Mouse (Mus musculus) myocyte (in vitro differentiated cells): ENCODE measurements at regions not wholly inside any gene's neighbourhood (a gene's known extent, or its start where the extent isn't known, plus 50 kb on each side); places are given as distances from the start of the nearest gene placed in this dataset.

ENCODE experiments used
- H3K27me3 ChIP-seq: one replicate; pipeline ENCODE4 v1.6.1; 2011; ENCODE audit not compliant: control insufficient read depth, insufficient read depth, insufficient read length
- H3K36me3 ChIP-seq: one replicate; pipeline ENCODE4 v1.6.1; 2011; ENCODE audit not compliant: control insufficient read depth, insufficient read depth
- H3K4me2 ChIP-seq: one replicate; pipeline ENCODE4 v1.6.1; 2011; ENCODE audit warnings: low read depth, control low read depth
- H3K4me3 ChIP-seq: one replicate; pipeline ENCODE4 v1.5.1; 2011; ENCODE audit warnings: mild to moderate bottlenecking, control low read depth, moderate library complexity
- H3K79me2 ChIP-seq: one replicate; pipeline ENCODE4 v1.6.1; 2011; ENCODE audit not compliant: control insufficient read depth, insufficient read depth
- H3ac ChIP-seq: one replicate; pipeline ENCODE4 v1.6.1; 2011; ENCODE audit not compliant: control insufficient read depth, insufficient read length
- CEBPB ChIP-seq: IDR thresholded peaks from 2 replicates; pipeline ENCODE4 v1.6.1; 2011; ENCODE audit warnings: mild to moderate bottlenecking, moderate library complexity; ENCODE audit not compliant: poor library complexity, insufficient read depth, severe bottlenecking
- E2F4 ChIP-seq: IDR thresholded peaks from one replicate; pipeline ENCODE4 v1.6.1; 2011; ENCODE audit warnings: mild to moderate bottlenecking, control low read depth, moderate library complexity; ENCODE audit not compliant: insufficient read depth
- MAX ChIP-seq: IDR thresholded peaks from one replicate; pipeline ENCODE4 v1.6.1; 2011; ENCODE audit warnings: low read depth, mild to moderate bottlenecking, control low read depth
- MYOD1 ChIP-seq, 3 experiments: IDR thresholded peaks; one replicate each; pipeline ENCODE4 v1.6.1; 2011; ENCODE audit warnings: control low read depth in 2 of 3, low read depth in 2 of 3, mild to moderate bottlenecking in 2 of 3, moderate library complexity in 1 of 3; ENCODE audit not compliant: insufficient read length in 2 of 3, control insufficient read depth in 1 of 3
- MYOG ChIP-seq, 3 experiments: IDR thresholded peaks; one replicate each; pipeline ENCODE4 v1.6.1; 2011; ENCODE audit warnings: control low read depth in 2 of 3, low read depth in 2 of 3, mild to moderate bottlenecking in 2 of 3; ENCODE audit not compliant: insufficient read length in 2 of 3, control insufficient read depth in 1 of 3, insufficient read depth in 1 of 3
- POLR2A ChIP-seq: IDR thresholded peaks from one replicate; pipeline ENCODE4 v1.6.1; 2011; ENCODE audit warnings: low read depth, mild to moderate bottlenecking, control low read depth, moderate library complexity; ENCODE audit not compliant: insufficient read length
- POLR2AphosphoS2 ChIP-seq: IDR thresholded peaks from one replicate; pipeline ENCODE4 v1.6.1; 2011; ENCODE audit warnings: low read depth, control low read depth; ENCODE audit not compliant: insufficient read length
- REST ChIP-seq: IDR thresholded peaks from one replicate; pipeline ENCODE4 v1.6.1; 2011; ENCODE audit warnings: mild to moderate bottlenecking, control low read depth, moderate library complexity; ENCODE audit not compliant: insufficient read depth, insufficient read length
- SRF ChIP-seq: IDR thresholded peaks from one replicate; pipeline ENCODE4 v1.6.1; 2011; ENCODE audit warnings: low read depth; ENCODE audit not compliant: control insufficient read depth, insufficient read length
- TCF12 ChIP-seq: IDR thresholded peaks from one replicate; pipeline ENCODE4 v1.6.1; 2011; ENCODE audit warnings: mild to moderate bottlenecking, control low read depth; ENCODE audit not compliant: poor library complexity, insufficient read depth, severe bottlenecking
- TCF3 ChIP-seq: IDR thresholded peaks from one replicate; pipeline ENCODE4 v1.6.1; 2011; ENCODE audit warnings: low read depth, control low read depth; ENCODE audit not compliant: insufficient read length
- USF1 ChIP-seq: IDR thresholded peaks from one replicate; pipeline ENCODE4 v1.6.1; 2011; ENCODE audit warnings: low read depth, mild to moderate bottlenecking, control low read depth, moderate library complexity

DNA sequence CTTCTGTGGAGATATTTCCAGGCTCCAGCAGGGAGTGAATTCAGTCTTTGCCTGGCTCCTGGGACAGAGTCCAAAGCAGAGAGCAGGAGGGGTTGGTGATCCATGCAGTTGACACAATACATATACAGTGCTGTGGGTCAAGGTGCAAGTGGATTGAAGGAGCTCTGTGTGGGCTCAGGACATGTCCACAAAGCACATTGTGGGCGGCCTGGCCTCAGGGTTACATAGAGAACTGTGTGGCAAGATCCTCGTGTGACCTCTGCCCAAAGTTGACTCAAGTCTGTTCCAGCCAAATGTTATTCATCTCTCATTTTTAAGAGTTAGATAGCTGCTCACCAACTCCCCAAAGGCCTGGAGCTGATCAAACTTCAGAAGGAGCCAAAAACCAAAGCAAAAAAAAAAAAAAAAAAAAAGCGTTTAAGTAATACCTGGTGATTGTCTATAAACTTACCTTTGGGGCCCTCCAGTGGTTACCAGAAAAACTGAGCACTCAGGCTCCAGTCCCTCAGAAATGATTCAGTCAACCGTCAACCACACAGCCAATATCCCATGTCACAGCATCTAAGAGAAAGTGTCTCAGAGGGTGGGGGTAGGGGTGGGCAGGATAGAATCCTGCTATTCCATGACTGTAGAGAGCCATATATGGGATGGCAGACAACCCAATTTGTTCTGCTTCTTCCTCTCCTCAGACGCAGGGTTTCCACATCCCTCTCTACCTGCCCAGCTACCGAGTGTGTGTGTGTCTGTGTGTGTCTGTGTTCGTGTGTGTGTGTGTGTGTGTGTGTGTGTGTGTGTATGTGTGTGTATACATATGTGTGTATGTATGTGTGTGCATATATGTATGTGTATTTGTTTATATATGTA is 91.9 kb upstream of the Far2 start:
- Histone ChIP-seq H3K79me2 (no peaks in the 10 kb centered on the region), H3K4me2 (no peak overlapping the region), H3K27me3 (no peaks in the 10 kb centered on the region), H3ac (no peak overlapping the region), H3K4me3 (no peak overlapping the region), H3K36me3 (no peaks in the 10 kb centered on the region)
- TF ChIP-seq E2F4 (no peak), CEBPB (no peak), TCF12 (no peak), USF1 (no peak), SRF (no peak), TCF3 (no peak), POLR2AphosphoS2 (no peak), REST (no peak), MYOD1 (IDR thresholded peaks at IDR 0.05; ENCODE audit: control insufficient read depth in 1 of 3, insufficient read length in 2 of 3, low read depth in 2 of 3) (no peak), POLR2A (no peak), MAX (no peak), MYOG (IDR thresholded peaks at IDR 0.05; ENCODE audit: control insufficient read depth in 1 of 3, insufficient read depth in 1 of 3, insufficient read length in 2 of 3, low read depth in 2 of 3) (no peak)

DNA sequence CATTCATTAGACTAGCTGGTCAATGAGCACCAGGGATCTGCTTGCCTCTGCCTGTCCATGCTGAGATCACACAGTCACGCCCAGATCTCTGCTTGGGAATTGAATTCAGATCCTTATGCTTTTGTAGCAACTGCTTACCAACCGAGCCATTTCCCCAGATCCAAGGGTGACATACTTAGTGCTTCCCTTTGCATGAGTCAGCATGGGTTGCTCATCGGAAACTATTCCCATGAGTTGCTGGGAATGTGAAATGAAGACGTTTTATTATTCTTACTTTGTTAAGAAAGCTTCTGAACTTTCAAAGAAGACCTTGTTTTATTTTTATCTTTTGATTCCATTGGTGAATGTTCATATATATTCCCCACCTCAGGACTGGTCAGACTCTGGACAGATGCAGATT is 82.3 kb upstream of the Far2 start:
- Histone ChIP-seq H3K4me3 (no peak overlapping the region), H3K27me3 (no peaks in the 10 kb centered on the region), H3K79me2 (no peaks in the 10 kb centered on the region), H3ac (no peak overlapping the region), H3K4me2 (peak overlapping the region; percentile 56), H3K36me3 (no peaks in the 10 kb centered on the region)
- no peak for TF ChIP-seq MYOD1 (IDR thresholded peaks at IDR 0.05; ENCODE audit: control insufficient read depth in 1 of 3, insufficient read length in 2 of 3, low read depth in 2 of 3)
- TF ChIP-seq CEBPB, result 0 out of 2 replicates have a peak, but pooled peaks have one; percentile 1

DNA sequence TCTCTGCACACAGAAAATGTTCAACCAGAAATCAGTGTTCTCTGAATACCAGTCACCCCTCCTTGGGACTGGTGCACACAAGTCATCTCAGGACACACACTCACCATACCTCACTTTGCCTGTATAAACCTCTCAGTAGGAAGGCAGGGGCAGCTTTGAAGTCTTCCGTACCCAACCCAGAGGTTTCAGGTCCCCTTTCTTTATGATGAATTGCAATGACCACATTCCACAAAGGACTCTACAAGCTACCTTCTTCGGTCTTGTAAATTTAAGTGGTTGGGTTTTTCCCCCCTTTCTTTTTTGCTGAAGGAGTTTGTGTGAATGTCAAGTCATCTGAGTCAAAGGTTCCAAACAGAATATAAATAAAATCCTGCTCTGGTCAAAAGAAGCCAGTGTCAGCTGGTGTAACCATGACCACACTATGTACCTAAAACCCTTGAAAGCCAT is 76.9 kb upstream of the Far2 start:
- TF ChIP-seq POLR2A, result no peak
- TF ChIP-seq MYOD1 (IDR thresholded peaks at IDR 0.05; ENCODE audit: control insufficient read depth in 1 of 3, insufficient read length in 2 of 3, low read depth in 2 of 3), result no peak
- TF ChIP-seq REST, result no peak
- TF ChIP-seq POLR2AphosphoS2, result no peak
- TF ChIP-seq USF1, result no peak
- no peak for TF ChIP-seq TCF12
- no peak for TF ChIP-seq MYOG (IDR thresholded peaks at IDR 0.05; ENCODE audit: control insufficient read depth in 1 of 3, insufficient read depth in 1 of 3, insufficient read length in 2 of 3, low read depth in 2 of 3)
- TF ChIP-seq TCF3, result no peak
- no peak for TF ChIP-seq E2F4
- no peak for TF ChIP-seq MAX
- no peak for TF ChIP-seq CEBPB
- TF ChIP-seq SRF, result no peak
- H3K36me3 ChIP-seq, result no peaks in the 10 kb centered on the region
- H3ac ChIP-seq, result no peak overlapping the region
- no peaks in the 10 kb centered on the region for H3K79me2 ChIP-seq
- no peak overlapping the region for H3K4me3 ChIP-seq
- H3K4me2 ChIP-seq, result no peak overlapping the region
- no peaks in the 10 kb centered on the region for H3K27me3 ChIP-seq

GRCm38 (mm10) chr6:147972552-147972951 is 74.5 kb upstream of the Far2 start:
- H3K79me2 ChIP-seq, result no peaks in the 10 kb centered on the region
- H3K27me3 ChIP-seq, result no peaks in the 10 kb centered on the region
- no peaks in the 10 kb centered on the region for H3K36me3 ChIP-seq
- H3ac ChIP-seq, result no peak overlapping the region
- TF ChIP-seq TCF12 (no peak), REST (no peak), SRF (no peak), USF1 (no peak), E2F4 (no peak), CEBPB (no peak), MAX (no peak), TCF3 (no peak), POLR2A (no peak)
- no peak overlapping the region for H3K4me2 ChIP-seq
- H3K4me3 ChIP-seq, result no peak overlapping the region

GRCm38 (mm10) chr6:147973059-147973458 is 74.0 kb upstream of the Far2 start:
- TF ChIP-seq USF1, result no peak
- no peak for TF ChIP-seq POLR2AphosphoS2
- TF ChIP-seq CEBPB, result no peak
- TF ChIP-seq TCF3, result no peak
- no peak for TF ChIP-seq MAX
- no peak for TF ChIP-seq E2F4
- TF ChIP-seq REST, result no peak
- TF ChIP-seq SRF, result no peak
- no peak for TF ChIP-seq MYOG (IDR thresholded peaks at IDR 0.05; ENCODE audit: control insufficient read depth in 1 of 3, insufficient read depth in 1 of 3, insufficient read length in 2 of 3, low read depth in 2 of 3)
- TF ChIP-seq TCF12, result no peak
- no peak for TF ChIP-seq POLR2A
- Histone ChIP-seq H3K36me3 (no peaks in the 10 kb centered on the region), H3K27me3 (no peaks in the 10 kb centered on the region), H3K4me3 (no peak overlapping the region), H3ac (no peak overlapping the region), H3K79me2 (no peaks in the 10 kb centered on the region), H3K4me2 (no peak overlapping the region)
